Mouse (Mus musculus) megakaryocyte-erythroid progenitor cell, adult 5-6 weeks (primary cell): ENCODE data around the gene Mef2a. TPM values are rescaled to one million over a fixed set of nuclear protein-coding genes. Genes with fewer than 3 reads are reported as not detected.

Experiments used
- ATAC-seq: replicated peaks from 2 replicates; pipeline ENCODE4 v1.8.0; 2016; ENCODE audit warnings: mild to moderate bottlenecking, inconsistent platforms; ENCODE audit not compliant: severe bottlenecking, poor library complexity, low FRiP score, low TSS enrichment
- total RNA-seq, 2 experiments: library from RNA; stranded (forward) in 1 of 2; stranded (reverse) in 1 of 2; fragments of 200-1000, 215-1000 nt in 1 of 2; fragments of >200 nt in 1 of 2; fragmentation: Nextera tagmentation in 1 of 2; gene quantifications; 2 replicates each; pipeline ENCODE4 v1.2.3; 2014 to 2017

Mef2a gene
- total RNA-seq, 2 experiments from 2014 or later, result 19.0 to 19.9 TPM

DNA sequence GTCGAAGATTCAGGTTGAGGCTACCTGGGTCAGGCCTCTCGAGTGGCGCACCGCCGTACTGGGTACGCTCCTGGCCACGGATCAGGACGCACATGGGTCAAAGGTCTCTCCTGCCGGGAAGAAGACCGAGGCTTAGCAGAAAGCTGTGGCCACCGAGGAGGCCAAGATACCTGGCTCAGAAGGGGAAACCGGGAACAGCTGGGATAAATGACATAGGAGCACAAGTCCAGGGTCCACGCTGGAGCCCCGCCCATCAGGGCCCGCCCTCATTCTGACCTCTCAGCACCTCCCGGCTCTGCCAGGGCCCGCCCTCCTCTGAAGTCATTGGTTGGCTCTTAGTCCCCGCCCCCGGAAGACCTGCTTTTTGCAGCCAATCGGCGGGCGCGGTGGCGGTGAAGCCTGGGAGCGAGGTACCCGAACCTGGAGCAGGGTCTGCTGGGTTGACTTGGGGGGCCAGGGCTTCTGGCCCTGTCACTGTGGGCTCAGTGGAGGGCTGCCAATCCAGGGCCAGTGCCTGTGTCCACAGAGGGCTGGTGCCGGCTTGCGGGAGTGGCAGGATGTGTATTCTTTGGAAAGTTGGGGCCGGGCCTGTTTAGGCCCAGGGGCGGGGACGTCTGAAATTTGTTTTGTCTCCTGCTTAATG, 150.3 kb downstream of the Mef2a start, which contains the start of gene Lysmd4:
TSS of gene Lysmd4 (plus strand) at position 325 of the 643 bp plus-strand sequence.
- peak; percentile 98 for ATAC-seq

DNA sequence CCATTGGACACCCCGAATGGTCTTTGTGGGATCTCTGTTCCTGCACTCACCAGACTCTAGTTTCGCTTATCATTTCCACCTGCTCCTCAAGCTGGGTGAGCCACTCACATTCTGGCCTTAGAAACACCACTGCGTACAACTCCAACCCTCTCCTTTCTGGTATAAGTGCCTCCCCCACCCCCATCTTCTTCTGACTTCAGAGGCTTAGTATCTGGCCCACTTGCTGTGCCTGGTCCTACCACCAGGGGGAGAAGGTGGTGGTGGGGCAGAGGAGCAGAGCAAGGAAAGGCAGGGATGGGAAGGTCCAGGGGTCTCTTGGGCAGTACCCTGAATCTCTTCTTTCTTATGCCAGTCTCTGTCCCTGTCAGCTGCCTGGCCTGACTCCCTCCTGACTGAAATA, 155.6 kb downstream of the Mef2a start:
- ATAC-seq, result peak; percentile 77

GRCm38 (mm10) chr7:67216351-67216750, 156.3 kb downstream of the Mef2a start:
- no peak for ATAC-seq

- no peak for ATAC-seq
These were observed 159.1 kb downstream of the Mef2a start for GRCm38 (mm10) chr7:67213589-67213988.

DNA sequence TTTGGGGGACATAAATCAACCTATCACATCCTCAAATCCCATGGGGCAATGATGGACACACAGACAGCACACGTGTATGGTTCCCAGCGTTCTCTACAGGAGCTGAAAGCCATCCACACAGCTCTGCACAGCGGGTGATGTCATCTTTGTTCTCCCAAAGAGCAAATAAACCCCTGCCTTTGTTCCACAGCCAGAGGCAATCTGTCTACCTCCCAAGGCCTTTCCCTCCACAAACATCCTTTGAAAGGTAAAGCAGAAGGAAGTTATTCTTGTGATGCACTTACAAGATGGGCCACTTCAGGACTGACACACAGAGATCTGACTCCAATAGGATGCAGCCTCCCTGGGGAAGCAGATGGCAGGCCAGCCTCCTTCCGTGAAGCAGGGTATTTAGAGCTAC, 160.7 kb downstream of the Mef2a start:
- ATAC-seq, result no peak

GRCm38 (mm10) chr7:67211341-67211740, 161.3 kb downstream of the Mef2a start:
- ATAC-seq, result no peak

DNA sequence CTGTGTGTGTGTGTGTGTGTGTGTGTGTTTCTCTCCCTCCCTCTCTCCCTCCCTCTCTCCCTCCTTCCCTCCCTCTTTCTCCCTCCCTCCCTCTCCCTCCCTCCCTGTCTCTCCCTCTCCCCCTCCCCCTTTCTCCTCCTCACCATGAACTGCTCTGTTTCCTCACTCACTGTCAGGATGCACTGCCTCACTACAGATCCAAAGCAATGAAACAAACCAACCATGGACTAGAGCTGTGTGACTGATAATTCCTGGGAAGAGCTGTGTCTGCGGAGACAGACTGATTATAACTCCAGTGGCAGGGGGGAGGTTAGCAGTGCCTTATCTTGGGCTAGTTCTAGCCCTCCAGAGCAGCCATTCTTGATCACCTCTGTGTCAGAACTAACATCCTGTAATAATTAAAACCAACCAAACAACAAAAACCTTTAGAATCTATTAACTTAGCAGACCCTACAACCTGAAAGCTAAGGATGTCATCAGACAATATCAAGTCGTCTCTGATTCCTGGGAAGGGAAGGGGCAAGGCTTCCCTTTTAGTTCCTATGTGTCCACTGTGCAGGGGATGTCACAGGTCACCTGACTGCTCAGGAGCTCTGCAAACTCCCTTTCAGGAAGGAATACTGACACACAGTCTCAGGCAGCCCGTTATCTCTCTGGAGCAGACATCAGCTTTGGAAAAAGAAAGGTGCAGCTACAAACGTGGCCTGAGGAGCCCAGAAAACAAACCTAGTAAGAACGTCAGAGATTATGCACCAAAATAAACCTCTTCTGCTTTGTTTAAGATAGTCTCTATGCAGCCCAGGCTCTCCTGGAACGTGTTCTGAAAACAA, 162.4 kb downstream of the Mef2a start:
- ATAC-seq, result peak; percentile 81

DNA sequence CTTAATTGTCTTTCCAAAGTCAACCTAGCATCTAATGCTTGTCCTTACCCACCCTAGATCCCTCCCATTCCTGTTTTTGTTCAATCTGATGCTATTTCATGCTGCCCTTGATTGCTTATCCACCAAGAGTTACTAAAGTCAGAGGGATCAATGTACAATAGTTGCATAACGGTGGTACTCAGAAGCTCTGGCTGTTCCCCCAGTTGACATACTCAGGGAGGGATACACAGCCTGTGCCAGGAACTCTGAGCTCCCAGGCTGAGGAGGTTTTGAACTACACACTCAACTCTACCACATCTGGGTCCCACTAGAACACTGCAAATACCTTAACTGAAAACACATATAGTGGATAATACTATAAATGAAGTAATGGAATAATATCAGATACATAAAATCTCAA, 164.3 kb downstream of the Mef2a start:
- no peak for ATAC-seq

DNA sequence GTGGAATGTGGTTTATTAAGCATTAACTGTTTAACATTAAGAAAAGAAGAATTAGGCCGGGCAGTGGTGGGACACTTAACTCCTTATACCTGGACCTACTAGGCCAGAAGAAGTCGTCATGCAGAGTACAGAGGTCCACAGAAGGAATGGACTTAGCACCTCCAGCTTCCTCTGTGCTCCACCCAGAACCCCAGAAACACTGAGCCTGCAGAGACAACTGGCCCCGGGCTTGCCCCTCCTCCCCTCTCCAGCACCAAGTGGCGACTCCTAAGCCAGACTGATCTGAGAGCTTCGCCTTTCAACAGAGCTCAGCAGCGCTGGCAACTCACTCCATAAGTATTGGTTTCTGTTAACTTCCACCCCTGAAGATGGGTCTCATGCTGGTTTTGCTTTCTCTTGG, 165.0 kb downstream of the Mef2a start:
- ATAC-seq, result no peak

DNA sequence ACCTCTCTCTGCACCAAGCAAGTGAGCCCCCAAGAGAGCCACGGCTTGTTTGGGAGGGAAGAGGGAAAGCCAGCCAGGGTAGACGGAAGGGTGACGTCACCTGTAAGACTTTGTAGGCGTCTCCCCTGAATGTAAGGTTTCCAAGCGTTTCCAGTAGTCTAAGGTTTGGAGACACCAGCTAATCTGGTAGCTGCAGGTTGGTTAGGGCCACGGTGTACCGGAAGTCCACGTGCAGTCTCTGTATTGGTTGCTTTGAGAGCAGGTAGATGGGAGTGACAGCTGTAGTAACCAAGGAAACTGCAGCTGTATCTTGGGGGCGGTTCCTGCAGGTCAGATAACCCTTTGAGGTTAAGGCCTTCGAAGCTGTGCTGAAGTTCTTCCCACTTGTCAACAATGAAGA, 166.2 kb downstream of the Mef2a start:
- no peak for ATAC-seq

GRCm38 (mm10) chr7:67205734-67206425, 166.8 kb downstream of the Mef2a start:
- no peak for ATAC-seq

DNA sequence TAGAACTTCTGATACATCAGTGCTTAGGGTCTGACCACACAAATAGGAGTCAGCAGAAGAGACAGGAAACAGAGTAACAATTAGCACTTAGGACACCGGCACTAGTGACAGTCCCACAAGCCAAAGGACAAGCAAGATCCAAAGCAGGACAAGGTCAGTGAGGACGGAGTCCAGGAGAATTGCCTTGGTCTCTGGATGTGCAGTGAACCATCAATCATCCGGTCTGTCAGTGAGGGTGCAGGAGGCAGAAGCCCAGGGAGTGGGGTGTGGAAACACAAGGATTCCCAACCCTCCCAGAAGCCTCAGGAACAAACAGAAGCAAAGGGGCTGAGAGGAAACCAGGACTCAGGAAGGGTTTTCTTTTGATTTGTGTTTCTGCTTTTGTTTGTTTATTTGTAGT, 169.0 kb downstream of the Mef2a start:
- no peak for ATAC-seq

DNA sequence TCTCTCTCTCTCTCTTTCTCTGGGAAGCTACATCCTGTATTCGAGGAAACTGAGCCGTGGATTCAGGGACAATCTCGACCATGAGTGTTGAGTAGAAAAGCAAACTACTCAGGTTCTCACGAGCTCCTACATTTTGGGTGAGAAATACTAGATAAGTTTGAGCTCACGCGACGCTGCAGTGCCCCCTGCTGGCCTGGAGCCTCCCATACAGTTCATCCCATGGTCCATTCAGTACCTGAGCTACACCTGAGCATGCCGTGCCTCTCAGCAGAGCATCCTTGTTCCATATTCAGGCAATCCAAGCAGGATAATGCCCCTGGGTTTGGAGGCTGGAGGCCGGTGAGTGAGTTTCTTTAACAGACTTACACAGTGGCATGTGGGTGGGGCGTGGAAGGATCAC, 173.2 kb downstream of the Mef2a start:
- ATAC-seq, result peak; percentile 80

DNA sequence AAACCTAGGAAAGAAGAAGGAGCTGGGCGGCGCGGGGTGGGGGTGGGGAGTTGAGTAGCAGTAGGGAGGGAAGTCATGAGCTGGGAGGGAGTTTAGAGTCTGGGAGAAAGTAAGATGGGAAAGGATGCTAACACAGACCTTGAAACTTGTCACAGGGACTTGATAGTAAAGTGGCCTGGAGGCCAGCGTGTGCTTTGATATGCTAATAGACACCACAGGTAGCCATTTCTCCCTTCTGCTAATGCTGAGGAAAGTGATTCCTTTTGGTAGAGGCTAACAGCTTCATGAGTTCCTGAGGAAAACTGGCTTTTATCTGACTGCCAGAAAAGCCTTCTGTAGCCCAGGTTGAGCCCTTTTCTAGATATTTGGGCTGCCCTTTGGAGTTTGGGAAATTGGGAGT, 188.9 kb downstream of the Mef2a start:
- no peak for ATAC-seq

Other genes with a start within 250 kb of the Mef2a start
- gene Lysmd4, start 150.3 kb downstream of the Mef2a start, total RNA-seq (2014; fragmentation: Nextera tagmentation), result 4.8 TPM in 2 replicates
- 1.7 and 4.3 TPM in 2 replicates for gene Lysmd4, start 150.3 kb downstream of the Mef2a start, total RNA-seq (2017)